Mouse (Mus musculus) kidney, embryonic 15.5 days (tissue): Measurements from ENCODE around the gene Nup35. TPM values are rescaled to one million over a fixed set of nuclear protein-coding genes. Genes with fewer than 3 reads are reported as not detected.

ENCODE experiments used
- ATAC-seq: fragments of 200-750 bp; cut with Nextera tagmentation; replicated peaks from 2 replicates; pipeline ENCODE4 v1.8.0; 2017; ENCODE audit warnings: moderate TSS enrichment; ENCODE audit not compliant: low FRiP score
- H3K27ac ChIP-seq: fragments of 300-500 bp; sonication (generic); 2 replicates; pipeline ENCODE4 v1.5.1; 2015; ENCODE audit warnings: mild to moderate bottlenecking, inconsistent platforms
- H3K27me3 ChIP-seq: fragments of 300-500 bp; sonication (generic); 2 replicates; pipeline ENCODE4 v1.6.1; 2015; ENCODE audit warnings: inconsistent platforms
- H3K36me3 ChIP-seq: fragments of 300-500 bp; sonication (generic); 2 replicates; pipeline ENCODE4 v1.6.1; 2015; ENCODE audit warnings: inconsistent platforms
- H3K4me1 ChIP-seq: fragments of 300-500 bp; sonication (generic); 2 replicates; pipeline ENCODE4 v1.6.1; 2015; ENCODE audit warnings: inconsistent platforms
- H3K4me2 ChIP-seq: fragments of 300-500 bp; sonication (generic); 2 replicates; pipeline ENCODE4 v1.6.1; 2015; ENCODE audit warnings: moderate library complexity, mild to moderate bottlenecking, inconsistent platforms
- H3K4me3 ChIP-seq: fragments of 300-500 bp; sonication (generic); replicated peaks from 2 replicates; pipeline ENCODE4 v1.5.1; 2015; ENCODE audit warnings: mild to moderate bottlenecking, inconsistent platforms
- H3K9ac ChIP-seq: fragments of 300-500 bp; sonication (generic); 2 replicates; pipeline ENCODE4 v1.6.1; 2015; ENCODE audit warnings: mild to moderate bottlenecking, inconsistent platforms
- H3K9me3 ChIP-seq: fragments of 300-500 bp; sonication (generic); replicated peaks from 2 replicates; pipeline ENCODE4 v1.6.1; 2016; ENCODE audit warnings: inconsistent platforms
- WGBS: fragments of 180-500 bp; shearing (Covaris S2); methylation state at CpG from one replicate; pipeline ENCODE4 v1.1.7; 2015; ENCODE audit warnings: mixed read lengths; 5-methylcytosine and 5-hydroxymethylcytosine counted together
- polyA plus RNA-seq: library from polyadenylated mRNA; unstranded; fragments of >200 nt; fragmentation: Nextera tagmentation; extraction: Ambion mirVana; gene quantifications from 2 replicates; pipeline ENCODE4 v1.2.1, GENCODE M21; 2015

Gene Nup35
- polyA plus RNA-seq, 1 experiment from 2014 or later: 50.6 TPM

GRCm38 (mm10) chr2:80600611-80601010, 16.4 kb upstream of the Nup35 start:
- Histone ChIP-seq H3K36me3 (no peaks in the 10 kb centered on the region), H3K4me3 (no peak overlapping the region), H3K27me3 (no peaks in the 10 kb centered on the region), H3K4me2 (no peak overlapping the region), H3K27ac (no peak overlapping the region), H3K9ac (no peak overlapping the region), H3K4me1 (no peaks in the 10 kb centered on the region), H3K9me3 (no peaks in the 10 kb centered on the region)
- ATAC-seq: no peak

- WGBS: 94% methylated on average over 13 of the region's 13 CpGs
- no peak for ATAC-seq
Observed at GRCm38 (mm10) chr2:80602756-80603155, 14.3 kb upstream of the Nup35 start.

GRCm38 (mm10) chr2:80603771-80604426, 13.1 kb upstream of the Nup35 start:
- no peaks in the 10 kb centered on the region for H3K36me3 ChIP-seq
- 90% methylated on average over 19 of the region's 19 CpGs for WGBS
- no peak overlapping the region for H3K4me2 ChIP-seq
- no peak overlapping the region for H3K4me3 ChIP-seq
- no peaks in the 10 kb centered on the region for H3K4me1 ChIP-seq
- no peaks in the 10 kb centered on the region for H3K9me3 ChIP-seq
- no peak overlapping the region for H3K27ac ChIP-seq
- H3K27me3 ChIP-seq: no peaks in the 10 kb centered on the region
- no peak for ATAC-seq
- no peak overlapping the region for H3K9ac ChIP-seq

More at GRCm38 (mm10) chr2:80602756-80603155, 14.3 kb upstream of the Nup35 start:
- no peaks in the 10 kb centered on the region for H3K27me3 ChIP-seq
- H3K9ac ChIP-seq: no peak overlapping the region
- H3K36me3 ChIP-seq: no peaks in the 10 kb centered on the region
- H3K4me2 ChIP-seq: no peak overlapping the region
- no peaks in the 10 kb centered on the region for H3K9me3 ChIP-seq
- H3K27ac ChIP-seq: no peak overlapping the region
- no peak overlapping the region for H3K4me3 ChIP-seq
- no peaks in the 10 kb centered on the region for H3K4me1 ChIP-seq

- H3K27ac ChIP-seq: no peak overlapping the region
- 73% methylated on average over 1 of the region's 1 CpGs for WGBS
- no peak overlapping the region for H3K9ac ChIP-seq
- no peak for ATAC-seq
- H3K4me1 ChIP-seq: no peaks in the 10 kb centered on the region
- no peaks in the 10 kb centered on the region for H3K9me3 ChIP-seq
- H3K4me3 ChIP-seq: no peak overlapping the region
- no peaks in the 10 kb centered on the region for H3K36me3 ChIP-seq
- no peak overlapping the region for H3K4me2 ChIP-seq
- no peaks in the 10 kb centered on the region for H3K27me3 ChIP-seq
Observed at GRCm38 (mm10) chr2:80612286-80612685, 4.8 kb upstream of the Nup35 start.

GRCm38 (mm10) chr2:80612796-80613195, 4.2 kb upstream of the Nup35 start:
- H3K36me3 ChIP-seq: no peaks in the 10 kb centered on the region
- no peaks in the 10 kb centered on the region for H3K27me3 ChIP-seq
- H3K4me1 ChIP-seq: peaks cover 3% of the 10 kb centered on the region
- ATAC-seq: no peak
- H3K4me2 ChIP-seq: no peak overlapping the region
- H3K9me3 ChIP-seq: no peaks in the 10 kb centered on the region
- no peak overlapping the region for H3K27ac ChIP-seq
- no peak overlapping the region for H3K9ac ChIP-seq
- 59% methylated on average over 2 of the region's 2 CpGs for WGBS
- no peak overlapping the region for H3K4me3 ChIP-seq

- no peak overlapping the region for H3K4me3 ChIP-seq
- WGBS: 89% methylated on average over 3 of the region's 3 CpGs
- H3K9me3 ChIP-seq: no peaks in the 10 kb centered on the region
- no peak overlapping the region for H3K27ac ChIP-seq
- H3K4me2 ChIP-seq: no peak overlapping the region
- H3K9ac ChIP-seq: no peak overlapping the region
- H3K27me3 ChIP-seq: no peaks in the 10 kb centered on the region
- peaks cover 5% of the 10 kb centered on the region for H3K4me1 ChIP-seq
- no peak for ATAC-seq
- peaks cover 12% of the 10 kb centered on the region; the same call in 1 of the 2 replicates for H3K36me3 ChIP-seq
Observed at GRCm38 (mm10) chr2:80618991-80619390, 2.0 kb downstream of the Nup35 start.

GRCm38 (mm10) chr2:80621921-80622320, 4.9 kb downstream of the Nup35 start:
- no peak for ATAC-seq
- Histone ChIP-seq H3K27ac (no peak overlapping the region), H3K4me1 (peaks cover 5% of the 10 kb centered on the region), H3K36me3 (peaks cover 33% of the 10 kb centered on the region), H3K9me3 (no peaks in the 10 kb centered on the region), H3K9ac (no peak overlapping the region), H3K4me3 (no peak overlapping the region), H3K27me3 (no peaks in the 10 kb centered on the region), H3K4me2 (no peak overlapping the region)
- WGBS: 89% methylated on average over 3 of the region's 3 CpGs

GRCm38 (mm10) chr2:80624523-80624922, 7.5 kb downstream of the Nup35 start:
- Histone ChIP-seq H3K27me3 (no peaks in the 10 kb centered on the region), H3K4me1 (no peaks in the 10 kb centered on the region), H3K9ac (no peak overlapping the region), H3K9me3 (no peaks in the 10 kb centered on the region), H3K36me3 (peaks cover 40% of the 10 kb centered on the region), H3K27ac (no peak overlapping the region), H3K4me3 (no peak overlapping the region), H3K4me2 (no peak overlapping the region)
- ATAC-seq: no peak
- WGBS: 94% methylated on average over 4 of the region's 4 CpGs

GRCm38 (mm10) chr2:80632336-80633026, 15.4 kb downstream of the Nup35 start:
- no peak for ATAC-seq
- Histone ChIP-seq H3K9me3 (no peaks in the 10 kb centered on the region), H3K9ac (no peak overlapping the region), H3K27me3 (no peaks in the 10 kb centered on the region), H3K27ac (no peak overlapping the region), H3K4me2 (no peak overlapping the region), H3K36me3 (peaks cover 1% of the 10 kb centered on the region; the same call in 1 of the 2 replicates), H3K4me1 (no peaks in the 10 kb centered on the region), H3K4me3 (no peak overlapping the region)
- WGBS: 89% methylated on average over 13 of the region's 13 CpGs

GRCm38 (mm10) chr2:80638364-80639241, 21.6 kb downstream of the Nup35 start:
- no peaks in the 10 kb centered on the region for H3K27me3 ChIP-seq
- H3K9ac ChIP-seq: peak overlapping the region; percentile 77
- peak; percentile 98 for ATAC-seq
- peak overlapping the region; percentile 65 for H3K4me2 ChIP-seq
- under 1% methylated on average over 45 of the region's 45 CpGs for WGBS
- H3K36me3 ChIP-seq: peaks cover 9% of the 10 kb centered on the region
- H3K9me3 ChIP-seq: no peaks in the 10 kb centered on the region
- peaks cover 7% of the 10 kb centered on the region for H3K4me1 ChIP-seq
- H3K4me3 ChIP-seq: peak overlapping the region; percentile 84
- H3K27ac ChIP-seq: peak overlapping the region; percentile 77

GRCm38 (mm10) chr2:80639398-80639797, 22.4 kb downstream of the Nup35 start:
- H3K36me3 ChIP-seq: peaks cover 17% of the 10 kb centered on the region
- H3K27ac ChIP-seq: no peak overlapping the region
- H3K9me3 ChIP-seq: no peaks in the 10 kb centered on the region
- ATAC-seq: no peak
- H3K4me1 ChIP-seq: peaks cover 7% of the 10 kb centered on the region
- 14% methylated on average over 8 of the region's 8 CpGs for WGBS
- peak overlapping the region; percentile 77 for H3K9ac ChIP-seq
- peak overlapping the region; percentile 84 for H3K4me3 ChIP-seq
- peak overlapping the region; percentile 65 for H3K4me2 ChIP-seq
- H3K27me3 ChIP-seq: no peaks in the 10 kb centered on the region

GRCm38 (mm10) chr2:80639864-80640263, 22.8 kb downstream of the Nup35 start:
- Histone ChIP-seq H3K9ac (no peak overlapping the region), H3K27me3 (no peaks in the 10 kb centered on the region), H3K9me3 (no peaks in the 10 kb centered on the region), H3K4me3 (peak overlapping the region; percentile 84), H3K4me1 (peaks cover 7% of the 10 kb centered on the region), H3K36me3 (peaks cover 20% of the 10 kb centered on the region), H3K27ac (no peak overlapping the region), H3K4me2 (peak overlapping the region; percentile 65)
- 54% methylated on average over 3 of the region's 3 CpGs for WGBS
- ATAC-seq: no peak
